9 mouse cellular contexts compared by ENCODE assay signal in genomic region chr10:76732881-76733676, GRCm38 (mm10). TPM values are rescaled to one million over a fixed set of nuclear protein-coding genes. Genes with fewer than 3 reads are reported as not detected.
DNase-seq lines count a peak whose midpoint lies in the region; ATAC-seq and TF ChIP-seq lines count a peak whose summit lies in the region.
"Had no signal": no experiment of that assay in that cellular context is flagged by ENCODE, and none has a peak within 500 bp of the region (broad histone marks: within the 10 kb centered on the region; RNA-seq: fewer than 3 reads in every experiment).

No protein-coding gene starts in this region.

- 13% methylated on average over 17 of the region's 17 CpGs for WGBS in forebrain, embryonic 16.5 days
- 9% methylated on average over 17 of the region's 17 CpGs for WGBS in lung, embryonic 14.5 days

- intact Hi-C loops in heart, postnatal 25 days (cut with DNase I): no loop called here

- H3K4me2 ChIP-seq in forebrain, embryonic 16.5 days (ENCODE audit: low read length): peak overlapping the region; percentile 25
- peak overlapping the region; percentile 50 for H3K4me2 ChIP-seq in lung, embryonic 14.5 days
- H3K4me2 ChIP-seq: liver, embryonic 15.5 days had no signal

- DNase-seq in ES-E14 (ENCODE audit: low read depth, low spot score): peak; percentile 59
- peak; percentile 32 for DNase-seq in c-Kit-positive CD71-negative TER-119-negative erythroid progenitor cells, embryonic 14.5 days (ENCODE audit: low read depth)
- DNase-seq in heart, postnatal 25 days (ENCODE audit: low spot score): peak; percentile 72
- DNase-seq in layer of hippocampus, adult 11-12 months (ENCODE audit: low spot score): peak; percentile 53
- peak; percentile 99 for DNase-seq in lung, embryonic 14.5 days
- DNase-seq in ovary, postnatal 36 days (ENCODE audit: low spot score): peak; percentile 73
- DNase-seq in spleen, postnatal 36 days (ENCODE audit: low spot score in 2 of 2): no peak

- H3K4me1 ChIP-seq in ES-E14 (ENCODE audit: control insufficient read depth in 2 of 2, insufficient read depth in 2 of 2, low read length in 2 of 2, poor library complexity in 1 of 2): peaks cover 0 to 13% of the 10 kb centered on the region in 2 experiments; a peak in 2 of 4 replicates
- H3K4me1 ChIP-seq in forebrain, embryonic 16.5 days (replicated peaks; ENCODE audit: control insufficient read depth, insufficient read depth, low read length): peaks cover 7% of the 10 kb centered on the region
- H3K4me1 ChIP-seq in lung, embryonic 14.5 days (ENCODE audit: insufficient read depth): peaks cover 30% of the 10 kb centered on the region

- no peak overlapping the region for H3K27ac ChIP-seq in ES-E14 (ENCODE audit: insufficient read depth, low read depth, low read length, poor library complexity, severe bottlenecking)
- H3K27ac ChIP-seq in forebrain, embryonic 16.5 days (ENCODE audit: low read length): no peak overlapping the region
- H3K27ac ChIP-seq in lung, embryonic 14.5 days (ENCODE audit: low read depth): peak overlapping the region; percentile 96
- H3K27ac ChIP-seq: liver, embryonic 15.5 days had no signal

- H3K27me3 ChIP-seq in forebrain, embryonic 16.5 days (replicated peaks; ENCODE audit: control insufficient read depth, insufficient read depth, low read length): no peaks in the 10 kb centered on the region
- no peaks in the 10 kb centered on the region for H3K27me3 ChIP-seq in lung, embryonic 14.5 days (ENCODE audit: insufficient read depth, low read length)
- H3K27me3 ChIP-seq: liver, embryonic 15.5 days had no signal

- peak; percentile 65 for ATAC-seq in forebrain, embryonic 16.5 days
- peak; percentile 94 for ATAC-seq in lung, embryonic 14.5 days (ENCODE audit: insufficient read depth)

- 0 out of 2 replicates have a peak overlapping the region, but pooled peaks have one; percentile 6 for H3K9ac ChIP-seq in ES-E14 (ENCODE audit: insufficient read depth, low read depth, low read length, poor library complexity, severe bottlenecking)
- no peak overlapping the region for H3K9ac ChIP-seq in forebrain, embryonic 16.5 days (replicated peaks; ENCODE audit: low read depth, low read length)
- H3K9ac ChIP-seq in lung, embryonic 14.5 days: peak overlapping the region; percentile 36
- H3K9ac ChIP-seq: liver, embryonic 15.5 days had no signal

- peak; percentile 85 for TF ChIP-seq CTCF in lung, embryonic 14.5 days (IDR thresholded peaks at IDR 0.05; ENCODE audit: low read depth)

- no peaks in the 10 kb centered on the region for H3K36me3 ChIP-seq in ES-E14 (ENCODE audit: control insufficient read depth, insufficient read depth, low read length, poor library complexity, severe bottlenecking)
- no peaks in the 10 kb centered on the region for H3K36me3 ChIP-seq in forebrain, embryonic 16.5 days (ENCODE audit: control insufficient read depth, insufficient read depth)
- H3K36me3 ChIP-seq in lung, embryonic 14.5 days (ENCODE audit: insufficient read depth): no peaks in the 10 kb centered on the region
- H3K36me3 ChIP-seq: liver, embryonic 15.5 days had no signal

- H3K9me3 ChIP-seq in ES-E14 (ENCODE audit: control insufficient read depth, insufficient read depth, low read depth, low read length): no peaks in the 10 kb centered on the region
- no peaks in the 10 kb centered on the region for H3K9me3 ChIP-seq in forebrain, embryonic 16.5 days (ENCODE audit: control insufficient read depth, low read length)
- H3K9me3 ChIP-seq in lung, embryonic 14.5 days (ENCODE audit: low read depth, low read length): no peaks in the 10 kb centered on the region
- H3K9me3 ChIP-seq: liver, embryonic 15.5 days had no signal

- H3K4me3 ChIP-seq in ES-E14 (ENCODE audit: insufficient read depth in 1 of 2, low read depth in 1 of 2, low read length in 2 of 2, poor library complexity in 1 of 2, severe bottlenecking in 1 of 2): peak overlapping the region; percentile 31 to 67; a peak in 3 of 4 replicates
- no peak overlapping the region for H3K4me3 ChIP-seq in forebrain, embryonic 16.5 days (replicated peaks; ENCODE audit: low read length)
- peak overlapping the region; percentile 10; the same call in 1 of the 2 replicates for H3K4me3 ChIP-seq in lung, embryonic 14.5 days (ENCODE audit: low read depth, low read length)
- H3K4me3 ChIP-seq: liver, embryonic 15.5 days had no signal

- in situ Hi-C loops in ES-E14 (cut with MboI; ENCODE audit: low sequenced_read_pairs in 2 of 2, unreplicated experiment in 2 of 2): loop anchor here (5.0 to 10.0 kb wide), 2 partner anchors 178 to 181 kb away; no protein-coding TSS in a partner anchor

TF ChIP-seq in ES-E14, 5 proteins besides CTCF, POLR2A, EP300 and RAD21:
- TF ChIP-seq HCFC1 (IDR thresholded peaks at IDR 0.05; ENCODE audit: borderline replicate concordance, insufficient read depth, low read length): no peak
- TF ChIP-seq MAFK (IDR thresholded peaks at IDR 0.05; ENCODE audit: insufficient read depth, low read depth, low read length): no peak
- TF ChIP-seq ZNF384 (IDR thresholded peaks at IDR 0.05; ENCODE audit: low read depth, low read length): no peak
- no peak for TF ChIP-seq ZC3H11A (IDR thresholded peaks at IDR 0.05; ENCODE audit: borderline replicate concordance, low read depth, low read length)
- TF ChIP-seq CHD2 (IDR thresholded peaks at IDR 0.05; ENCODE audit: low read depth, low read length): no peak

RNA-seq across cellular contexts. Expression of gene Col6a1, which starts 7.1 kb away (rescaled TPM):
- total RNA-seq in ES-E14 (2012; rRNA removed): 1.5 and 4.9 TPM in 2 replicates
- polyA plus RNA-seq in forebrain, embryonic 16.5 days (2015; fragmentation: Nextera tagmentation; extraction: Ambion mirVana): 10.3 and 19.1 TPM in 2 replicates
- 10 to 100 TPM; 83.0 to 93.0 TPM for total RNA-seq in heart, postnatal 25 days (2021)
- 215 and 226 TPM in 2 replicates for polyA plus RNA-seq in lung, embryonic 14.5 days (2014; fragmentation: Nextera tagmentation; extraction: Ambion mirVana)

Comparison
In these comparisons a context has a peak if more than half of its experiments do, and no peak if none do; other contexts are left out.
1. DNase-seq: peak in ES-E14 (single experiment), c-Kit-positive CD71-negative TER-119-negative erythroid progenitor cells, embryonic 14.5 days (single experiment), heart, postnatal 25 days (single experiment), layer of hippocampus, adult 11-12 months (single experiment), lung, embryonic 14.5 days (single experiment) and ovary, postnatal 36 days (single experiment); none in spleen, postnatal 36 days (0 of 2).
2. RNA of gene Col6a1, which starts 7.1 kb away (total RNA-seq): 83.0 to 93.0 TPM in heart, postnatal 25 days; 1.5 to 4.9 TPM in ES-E14; every median in the first group is over 10 times any median in the second.